ENCODE assay signal across 9 mouse cellular contexts in genomic region chr19:11349698-11350481, GRCm38 (mm10). TPM values are rescaled to one million over a fixed set of nuclear protein-coding genes. Genes with fewer than 3 reads are reported as not detected.
DNase-seq lines count a peak whose midpoint lies in the region; ATAC-seq and TF ChIP-seq lines count a peak whose summit lies in the region.
"Had no signal": no experiment of that assay in that cellular context is flagged by ENCODE, and none has a peak within 500 bp of the region (broad histone marks: within the 10 kb centered on the region; RNA-seq: fewer than 3 reads in every experiment).

No protein-coding gene starts in this region.

- CTCF ChIA-PET in Patski (lab: Charles Lee) = interaction anchor here (0.8 to 3.2 kb wide), 4 partner anchors 9 to 252 kb away, joined by 3 to 15 read pairs (median 4); no protein-coding TSS in a partner anchor

- H3K27me3 ChIP-seq in Patski = peaks cover 47% of the 10 kb centered on the region
- H3K27me3 ChIP-seq: midbrain, embryonic 12.5 days had no signal

- DNase-seq in left cerebral cortex, adult 2 months (ENCODE audit: extremely low spot score in 1 of 2, low spot score in 2 of 2) = peak in 1 of 2 experiments; percentile 11
- DNase-seq in left cerebral cortex, adult 11 months (ENCODE audit: low spot score) = no peak
- DNase-seq in Patski (ENCODE audit: low read depth, low spot score) = no peak
- DNase-seq in frontal cortex, postnatal 14 days (ENCODE audit: low spot score in 2 of 2) = peak; percentile 4 to 7
- peak; percentile 9 to 44 for DNase-seq in layer of hippocampus, adult 18-20 months (ENCODE audit: low spot score in 2 of 2)
- DNase-seq in thymus, postnatal 14 days = peak; percentile 30
- DNase-seq in cerebellum, adult 11 months = no peak

- H3K27ac ChIP-seq in left cerebral cortex, adult 2 months = no peak overlapping the region
- H3K27ac ChIP-seq: midbrain, embryonic 12.5 days had no signal

- POLR2A ChIA-PET in Patski (lab: Charles Lee) = no interaction called here

- intact Hi-C loops in left cerebral cortex, adult 2 months (cut with DNase I) = loop anchor here (5.0 to 10.0 kb wide), 3 partner anchors 252 to 417 kb away; partner anchors contain the start of gene Ms4a6d

- in situ Hi-C loops in Patski (cut with MboI; ENCODE audit: low pct_unique_long_range_greater_than_20kb) = loop anchor here (5.0 kb wide), 1 partner anchor 417 kb away; no protein-coding TSS in a partner anchor

- peak; percentile 57 for ATAC-seq in Patski
- no peak for ATAC-seq in erythroblast, adult 5-6 weeks (replicated peaks; ENCODE audit: low FRiP score, poor library complexity, severe bottlenecking)

- peak; percentile 10 for TF ChIP-seq CTCF in left cerebral cortex, adult 2 months (IDR thresholded peaks at IDR 0.05)
- no peak for TF ChIP-seq CTCF in Patski (IDR thresholded peaks at IDR 0.05)

- no peak overlapping the region for H3K4me3 ChIP-seq in left cerebral cortex, adult 2 months
- H3K4me3 ChIP-seq: midbrain, embryonic 12.5 days had no signal

RNA-seq across cellular contexts. Expression of gene Ms4a7, which starts 13.9 kb away (rescaled TPM):
- under 1 TPM; 0.42 to 0.77 TPM for total RNA-seq in left cerebral cortex, adult 2 months (2021)
- polyA plus RNA-seq in Patski (2021) = 0.09 TPM
- under 1 TPM; 0.37 to 0.41 TPM for total RNA-seq in layer of hippocampus, adult 18-20 months (2021)
- 3.3 TPM in 1 of 2 replicates, not detected in the other for total RNA-seq in erythroblast, adult 5-6 weeks (2015; ENCODE audit: low replicate concordance)
- 8.4 and 23.1 TPM in 2 replicates for total RNA-seq in erythroblast, adult 5-6 weeks (2017; ENCODE audit: low replicate concordance)

RNA-seq across cellular contexts. Expression of gene Ms4a4a, which starts 25.4 kb away (rescaled TPM):
- 1 to 10 TPM in 1 of 2 experiments, under 1 TPM in 1; 0.57 to 1.6 TPM for total RNA-seq in left cerebral cortex, adult 2 months (2021)
- not detected for polyA plus RNA-seq in Patski (2021)
- 1 to 10 TPM in 1 of 2 experiments, under 1 TPM in 1; 0.52 to 1.1 TPM for total RNA-seq in layer of hippocampus, adult 18-20 months (2021)
- total RNA-seq in erythroblast, adult 5-6 weeks (2015; ENCODE audit: low replicate concordance) = 7.9 TPM in 1 of 2 replicates, not detected in the other
- not detected in 2 replicates for total RNA-seq in erythroblast, adult 5-6 weeks (2017; ENCODE audit: low replicate concordance)

RNA-seq across cellular contexts. Expression of gene Ms4a14, which starts 35.6 kb away (rescaled TPM):
- not detected for total RNA-seq in left cerebral cortex, adult 2 months (2021)
- 0.06 TPM for polyA plus RNA-seq in Patski (2021)
- total RNA-seq in layer of hippocampus, adult 18-20 months (2021) = not detected
- total RNA-seq in erythroblast, adult 5-6 weeks (2015; ENCODE audit: low replicate concordance) = not detected in 2 replicates
- total RNA-seq in erythroblast, adult 5-6 weeks (2017; ENCODE audit: low replicate concordance) = 0.26 TPM in 1 of 2 replicates, not detected in the other

RNA-seq across cellular contexts. Expression of gene Ms4a4c, which starts 54.7 kb away (rescaled TPM):
- total RNA-seq in left cerebral cortex, adult 2 months (2021) = under 1 TPM in 1 of 2 experiments, not detected in 1; 0.34 TPM
- polyA plus RNA-seq in Patski (2021) = not detected
- total RNA-seq in layer of hippocampus, adult 18-20 months (2021) = not detected
- 13.0 and 20.8 TPM in 2 replicates for total RNA-seq in erythroblast, adult 5-6 weeks (2015; ENCODE audit: low replicate concordance)
- total RNA-seq in erythroblast, adult 5-6 weeks (2017; ENCODE audit: low replicate concordance) = 17.3 and 17.6 TPM in 2 replicates

Comparison
In these comparisons a context has a peak if more than half of its experiments do, and no peak if none do; other contexts are left out.
1. DNase-seq: peak in frontal cortex, postnatal 14 days (2 of 2), layer of hippocampus, adult 18-20 months (2 of 2) and thymus, postnatal 14 days (single experiment); none in left cerebral cortex, adult 11 months (single experiment), Patski (single experiment) and cerebellum, adult 11 months (single experiment).